Mouse (Mus musculus) hindbrain, postnatal 0 days (tissue): Measurements from ENCODE around the gene Rac1. TPM values are rescaled to one million over a fixed set of nuclear protein-coding genes. Genes with fewer than 3 reads are reported as not detected.
A peak's percentile ranks its signal among the peaks of the same experiment; 100 is the strongest.

ENCODE experiments used
- ATAC-seq: fragments of 200-750 bp; cut with Nextera tagmentation; 2 replicates; pipeline ENCODE4 v1.8.0; 2017; ENCODE audit warnings: mild to moderate bottlenecking, moderate TSS enrichment, moderate library complexity
- DNase-seq: peaks from one replicate; pipeline ENCODE4 v3.0.0-alpha.2; 2015; ENCODE audit warnings: low spot score
- H3K27ac ChIP-seq: fragments of 300-500 bp; sonication (generic); 2 replicates; pipeline ENCODE4 v1.5.1; 2014; ENCODE audit warnings: mild to moderate bottlenecking
- H3K27me3 ChIP-seq: fragments of 300-500 bp; sonication (generic); 2 replicates; pipeline ENCODE4 v1.6.1; 2014; ENCODE audit warnings: low read length, mixed read lengths; ENCODE audit not compliant: insufficient read depth
- H3K36me3 ChIP-seq: fragments of 300-500 bp; sonication (generic); 2 replicates; pipeline ENCODE4 v1.6.1; 2014; ENCODE audit warnings: low read length, mixed read lengths; ENCODE audit not compliant: insufficient read depth
- H3K4me1 ChIP-seq: fragments of 300-500 bp; sonication (generic); 2 replicates; pipeline ENCODE4 v1.6.1; 2014; ENCODE audit warnings: antibody characterized with exemption, low read length, mixed read lengths; ENCODE audit not compliant: insufficient read depth
- H3K4me2 ChIP-seq: fragments of 300-500 bp; sonication (generic); 2 replicates; pipeline ENCODE4 v1.6.1; 2014; ENCODE audit warnings: low read depth, mild to moderate bottlenecking, low read length, moderate library complexity, mixed read lengths
- H3K4me3 ChIP-seq: fragments of 300-500 bp; sonication (generic); 2 replicates; pipeline ENCODE4 v1.5.1; 2014; ENCODE audit warnings: low read length
- H3K9ac ChIP-seq: fragments of 300-500 bp; sonication (generic); replicated peaks from 2 replicates; pipeline ENCODE4 v1.6.1; 2014; ENCODE audit warnings: mild to moderate bottlenecking, low read length, moderate library complexity, mixed read lengths
- H3K9me3 ChIP-seq: fragments of 300-500 bp; sonication (generic); 2 replicates; pipeline ENCODE4 v1.6.1; 2016; ENCODE audit warnings: low read length, mixed read lengths
- CTCF ChIP-seq: IDR thresholded peaks from 2 replicates; pipeline ENCODE4 v1.5.1; 2016; ENCODE audit warnings: antibody characterized with exemption, control low read depth, low read depth
- WGBS: fragments of 180-500 bp; shearing (Covaris S2); extraction: QIAGEN DNeasy Blood & Tissue Kit; methylation state at CpG from one replicate; pipeline ENCODE4 v1.1.7; 2014; 5-methylcytosine and 5-hydroxymethylcytosine counted together
- polyA plus RNA-seq: library from polyadenylated mRNA; unstranded; fragments of >200 nt; fragmentation: Nextera tagmentation; extraction: Ambion mirVana; gene quantifications from 2 replicates; pipeline ENCODE4 v1.2.1, GENCODE M21; 2015
- total RNA-seq: library from RNA; depleted of rRNA; stranded (reverse); fragments of >200 nt; gene quantifications from 2 replicates; pipeline ENCODE4 v1.2.3, GENCODE M21; 2014

Gene Rac1
- total and polyA plus RNA-seq, 2 experiments from 2014 or later, result 148 to 436 TPM

- Histone ChIP-seq H3K36me3 (no peaks in the 10 kb centered on the region), H3K27me3 (no peaks in the 10 kb centered on the region), H3K27ac (peak overlapping the region; percentile 97; the same call in 1 of the 2 replicates), H3K4me2 (peak overlapping the region; percentile 64), H3K4me3 (peak overlapping the region; percentile 96), H3K9ac (peak overlapping the region; percentile 99), H3K4me1 (peaks cover 19% of the 10 kb centered on the region), H3K9me3 (no peaks in the 10 kb centered on the region)
- ATAC-seq (no peak), DNase-seq (peak; percentile 43)
- TF ChIP-seq CTCF, result no peak
- WGBS, result 6% methylated on average over 28 of the region's 28 CpGs
Observed at GRCm38 (mm10) chr5:143526698-143527331, 1.0 kb downstream of the Rac1 start.

- no peak overlapping the region for H3K27ac ChIP-seq
- no peak for TF ChIP-seq CTCF
- DNase-seq, result no peak
- H3K9ac ChIP-seq, result 0 out of 2 replicates have a peak overlapping the region, but pooled peaks have one; percentile 19
- peaks cover 19% of the 10 kb centered on the region for H3K4me1 ChIP-seq
- H3K4me3 ChIP-seq, result peak overlapping the region; percentile 96; the same call in 1 of the 2 replicates
- no peaks in the 10 kb centered on the region for H3K27me3 ChIP-seq
- no peak for ATAC-seq
- H3K36me3 ChIP-seq, result no peaks in the 10 kb centered on the region
- H3K4me2 ChIP-seq, result peak overlapping the region; percentile 64
- H3K9me3 ChIP-seq, result no peaks in the 10 kb centered on the region
- 68% methylated on average over 7 of the region's 7 CpGs for WGBS
Observed at GRCm38 (mm10) chr5:143525454-143526225, 2.2 kb downstream of the Rac1 start.

- no peak for ATAC-seq
Observed at GRCm38 (mm10) chr5:143522882-143523281, 5.0 kb downstream of the Rac1 start.

DNA sequence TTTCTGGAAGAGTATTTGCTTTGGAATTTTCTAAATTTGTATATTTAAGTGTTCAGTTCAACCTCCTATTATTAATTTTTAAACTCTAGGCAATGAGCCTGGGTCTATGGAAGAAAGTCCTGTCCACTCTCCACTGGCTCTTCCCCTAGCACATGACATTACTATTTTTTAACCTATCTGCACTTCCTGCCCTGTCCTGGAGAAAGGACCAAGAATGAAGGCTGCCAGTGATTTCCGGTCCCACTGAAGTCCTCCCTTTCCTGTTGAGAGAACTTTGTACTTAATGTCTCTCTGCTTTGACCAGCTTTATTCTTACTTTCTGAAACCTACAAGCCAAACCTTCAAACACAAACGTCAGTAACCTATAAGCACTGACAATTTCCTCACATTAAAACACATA is 7.4 kb downstream of the Rac1 start:
- no peak overlapping the region for H3K27ac ChIP-seq
- ATAC-seq, result no peak

More at GRCm38 (mm10) chr5:143522882-143523281, 5.0 kb downstream of the Rac1 start:
- Histone ChIP-seq H3K9me3 (no peaks in the 10 kb centered on the region), H3K27me3 (no peaks in the 10 kb centered on the region), H3K36me3 (no peaks in the 10 kb centered on the region), H3K4me2 (no peak overlapping the region), H3K27ac (no peak overlapping the region), H3K4me3 (no peak overlapping the region), H3K9ac (no peak overlapping the region), H3K4me1 (peaks cover 16% of the 10 kb centered on the region)
- no peak for TF ChIP-seq CTCF
- no peak for DNase-seq
- WGBS, result 94% methylated on average over 3 of the region's 3 CpGs

DNA sequence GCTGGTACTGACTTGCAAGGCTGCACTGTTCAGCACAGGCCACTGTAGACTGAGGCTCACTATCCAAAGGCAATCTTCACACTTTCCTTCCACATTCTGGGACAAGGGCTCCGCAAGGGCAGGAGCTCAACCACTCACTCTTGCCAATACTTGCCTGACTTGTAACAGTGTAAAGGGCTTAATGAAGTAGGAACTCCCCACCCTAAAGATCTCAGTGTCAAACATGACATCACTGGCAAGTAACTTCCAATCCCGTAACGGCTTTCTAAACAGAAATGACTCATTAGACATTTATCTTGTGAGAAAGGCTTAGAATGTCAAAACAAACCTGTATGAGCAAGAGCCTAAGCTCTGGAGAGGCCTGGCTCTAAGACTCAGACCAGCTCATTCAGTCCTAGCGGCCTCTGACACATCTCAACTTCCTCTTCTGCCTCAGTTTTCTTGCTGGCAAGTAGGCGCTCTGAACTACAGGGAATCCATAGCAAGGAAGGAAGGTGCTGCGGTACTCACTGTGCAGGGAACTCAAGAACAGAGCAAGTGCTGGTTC is 9.7 kb downstream of the Rac1 start:
- Histone ChIP-seq H3K9me3 (no peaks in the 10 kb centered on the region), H3K4me2 (no peak overlapping the region), H3K27ac (no peak overlapping the region), H3K27me3 (no peaks in the 10 kb centered on the region), H3K4me3 (no peak overlapping the region), H3K4me1 (no peaks in the 10 kb centered on the region), H3K9ac (no peak overlapping the region), H3K36me3 (peaks cover 28% of the 10 kb centered on the region)
- ATAC-seq (no peak), DNase-seq (no peak)
- 86% methylated on average over 6 of the region's 6 CpGs for WGBS
- no peak for TF ChIP-seq CTCF

More for the DNA sequence above, 7.4 kb downstream of the Rac1 start:
- Histone ChIP-seq H3K9ac (no peak overlapping the region), H3K27me3 (no peaks in the 10 kb centered on the region), H3K4me2 (no peak overlapping the region), H3K4me3 (no peak overlapping the region), H3K36me3 (0 out of 2 replicates have a peak, but pooled peaks cover 6% of the 10 kb centered on the region), H3K4me1 (peaks cover 4% of the 10 kb centered on the region; the same call in 1 of the 2 replicates), H3K9me3 (no peaks in the 10 kb centered on the region)
- no peak for DNase-seq
- WGBS, result 86% methylated on average over 2 of the region's 2 CpGs
- no peak for TF ChIP-seq CTCF

DNA sequence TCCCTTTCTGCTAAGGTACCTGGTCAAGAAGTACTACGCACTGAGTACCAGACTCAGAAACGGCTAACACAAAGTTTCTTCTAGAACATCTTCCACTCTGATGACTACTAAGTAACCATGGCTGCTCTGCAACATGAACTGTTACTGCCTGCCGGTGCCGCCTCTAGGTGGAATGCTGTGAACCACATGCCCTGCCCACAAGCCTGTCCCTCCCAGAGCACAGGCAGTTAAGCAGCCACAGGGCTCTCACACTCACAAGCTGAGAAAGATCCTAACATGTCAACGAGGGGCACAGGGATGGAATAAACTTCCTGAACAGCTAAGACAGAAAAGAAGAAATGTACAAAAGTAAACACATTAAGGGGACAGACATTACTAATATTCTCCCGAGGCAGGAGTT is 10.4 kb downstream of the Rac1 start:
- Histone ChIP-seq H3K27ac (no peak overlapping the region), H3K27me3 (no peaks in the 10 kb centered on the region), H3K4me2 (no peak overlapping the region), H3K36me3 (peaks cover 31% of the 10 kb centered on the region), H3K4me3 (no peak overlapping the region), H3K4me1 (no peaks in the 10 kb centered on the region), H3K9ac (no peak overlapping the region), H3K9me3 (no peaks in the 10 kb centered on the region)
- no peak for DNase-seq
- no peak for ATAC-seq
- TF ChIP-seq CTCF, result no peak
- 81% methylated on average over 6 of the region's 6 CpGs for WGBS

- no peak for TF ChIP-seq CTCF
- Histone ChIP-seq H3K36me3 (peaks cover 31% of the 10 kb centered on the region), H3K4me3 (no peak overlapping the region), H3K9ac (no peak overlapping the region), H3K27ac (no peak overlapping the region), H3K9me3 (no peaks in the 10 kb centered on the region), H3K27me3 (no peaks in the 10 kb centered on the region), H3K4me2 (no peak overlapping the region), H3K4me1 (no peaks in the 10 kb centered on the region)
- DNase-seq (no peak), ATAC-seq (no peak)
- 87% methylated on average over 11 of the region's 11 CpGs for WGBS
Observed at GRCm38 (mm10) chr5:143517005-143517404, 10.8 kb downstream of the Rac1 start.
